1 mouse cellular context compared by ENCODE assay signal in the genomic region with DNA sequence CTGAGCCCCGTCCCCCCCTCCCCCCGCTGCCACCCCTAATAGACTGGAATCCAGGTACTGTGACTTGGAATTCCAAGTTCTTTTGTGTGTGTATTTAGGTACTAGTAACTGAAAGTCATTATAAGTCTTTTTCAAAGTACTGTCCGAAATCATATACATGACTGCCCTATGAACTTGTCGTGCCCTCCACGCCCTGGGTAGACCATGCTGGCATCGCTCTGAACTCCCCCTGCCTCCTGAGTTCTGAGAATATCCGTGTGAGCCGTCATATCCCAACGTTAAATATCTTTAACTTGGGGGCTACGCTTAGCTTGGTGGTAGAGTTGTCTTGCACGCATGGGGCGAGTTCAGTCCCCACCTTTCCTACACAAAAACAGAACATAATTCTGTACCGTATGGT.
TF ChIP-seq lines count a peak whose summit lies in the region.

No protein-coding gene starts in this region.

TF ChIP-seq in CH12.LX, 34 proteins besides CTCF, POLR2A, EP300 and RAD21 (continued from another document):
- no peak for TF ChIP-seq MAFK (IDR thresholded peaks at IDR 0.05; ENCODE audit: insufficient replicate concordance, low read length)
TF ChIP-seq in CH12.LX: peak in this region for 0.
